Mouse (Mus musculus): ENCODE data around the gene Tenm2.
A peak's percentile ranks its signal among the peaks of the same experiment; 100 is the strongest.

The Tenm2 gene

DNA sequence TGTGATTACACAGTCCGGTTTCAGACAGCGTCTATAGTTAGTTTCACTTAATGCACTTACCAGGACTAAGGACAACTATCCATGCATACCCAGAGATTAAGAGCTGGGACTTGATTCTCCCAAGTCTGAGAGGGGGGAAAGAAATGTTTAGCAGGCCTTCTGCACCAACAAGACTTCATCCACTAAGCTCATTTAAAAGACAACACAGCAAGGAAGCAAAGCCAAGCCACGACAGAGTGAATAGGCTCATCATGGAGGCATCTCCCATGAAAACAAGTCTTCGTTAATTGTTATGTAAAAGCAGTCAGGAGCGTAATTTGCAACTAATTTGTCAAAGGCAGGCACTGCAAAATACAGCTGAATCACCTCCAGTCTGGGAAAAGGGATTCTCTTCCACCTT is 682.5 kb downstream of the Tenm2 start:
- DNase-seq, result no peak

DNA sequence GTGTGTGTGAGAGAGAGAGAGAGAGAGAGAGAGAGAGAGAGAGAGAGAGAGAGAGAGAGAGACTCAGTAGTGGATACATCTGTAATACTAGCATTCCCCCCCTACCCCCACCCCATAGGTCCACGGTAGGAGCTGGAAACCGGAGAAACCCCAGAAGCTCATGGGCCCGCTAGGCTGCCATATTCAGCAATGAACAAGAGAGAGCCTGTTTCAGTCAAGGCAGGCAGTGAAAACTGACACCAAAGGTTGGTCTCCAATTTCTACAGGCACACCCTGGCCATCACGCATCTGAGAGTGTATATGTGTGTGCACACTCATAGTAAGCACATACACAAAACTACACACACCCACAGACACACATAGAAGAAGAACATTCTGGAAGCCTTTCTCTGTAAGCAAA is 685.1 kb downstream of the Tenm2 start:
- no peak for DNase-seq

DNA sequence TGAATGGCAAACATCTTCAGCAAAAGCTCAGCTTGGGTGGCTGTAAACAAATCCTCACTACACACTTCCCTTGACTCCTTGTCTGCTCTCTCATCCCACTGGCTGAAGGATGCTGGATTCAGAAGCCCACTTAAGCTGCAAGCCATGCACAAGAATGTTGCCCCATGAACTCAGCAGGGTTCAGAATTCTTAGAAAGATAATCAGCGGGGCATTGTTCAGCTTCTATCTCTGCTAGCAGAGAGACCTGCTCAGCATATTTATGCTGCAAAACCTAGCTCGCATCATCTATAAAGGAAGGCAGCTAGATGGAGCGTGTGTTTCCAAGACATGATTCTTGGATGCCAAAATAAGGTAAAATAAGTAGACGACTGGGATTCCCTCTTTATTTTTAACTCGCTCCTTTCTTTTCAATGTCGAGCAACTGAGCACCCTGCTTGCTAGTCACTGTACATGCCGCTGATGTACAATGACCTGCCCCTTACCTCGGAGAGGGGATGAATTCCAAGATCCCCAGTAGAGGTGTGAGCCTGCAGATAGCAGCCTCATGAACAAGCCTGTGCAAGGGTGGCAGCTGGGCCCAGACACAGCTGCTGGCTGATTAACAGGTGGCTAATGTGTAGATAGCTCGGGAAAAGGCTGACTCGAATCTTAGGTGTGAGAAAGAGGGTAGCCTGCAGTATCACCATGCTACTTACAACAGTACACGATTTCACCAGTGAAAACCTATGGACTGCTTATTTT is 686.2 kb downstream of the Tenm2 start:
- no peak for DNase-seq

DNA sequence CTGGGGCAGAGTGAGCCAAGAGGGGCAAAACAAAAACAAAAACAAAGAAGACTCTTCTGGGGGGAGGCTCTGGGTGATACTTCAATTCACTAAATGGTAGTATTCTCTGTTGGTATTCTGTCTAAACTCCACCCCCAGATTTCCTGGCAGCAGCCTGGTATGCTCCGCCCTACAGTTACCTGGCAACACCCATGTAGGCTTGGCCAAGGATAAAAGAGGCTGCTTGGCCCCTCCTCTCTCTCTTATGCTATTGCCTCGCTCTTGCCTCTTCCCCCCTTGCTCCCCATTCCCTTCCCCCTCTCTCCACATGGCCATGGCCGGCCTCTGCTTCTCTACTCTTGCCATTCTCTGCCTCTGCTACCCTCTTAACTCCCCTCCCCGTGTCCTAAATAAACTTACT is 687.6 kb downstream of the Tenm2 start:
- DNase-seq, result no peak

- no peak for DNase-seq
These were observed 697.6 kb downstream of the Tenm2 start for GRCm38 (mm10) chr11:36538144-36538543.

DNA sequence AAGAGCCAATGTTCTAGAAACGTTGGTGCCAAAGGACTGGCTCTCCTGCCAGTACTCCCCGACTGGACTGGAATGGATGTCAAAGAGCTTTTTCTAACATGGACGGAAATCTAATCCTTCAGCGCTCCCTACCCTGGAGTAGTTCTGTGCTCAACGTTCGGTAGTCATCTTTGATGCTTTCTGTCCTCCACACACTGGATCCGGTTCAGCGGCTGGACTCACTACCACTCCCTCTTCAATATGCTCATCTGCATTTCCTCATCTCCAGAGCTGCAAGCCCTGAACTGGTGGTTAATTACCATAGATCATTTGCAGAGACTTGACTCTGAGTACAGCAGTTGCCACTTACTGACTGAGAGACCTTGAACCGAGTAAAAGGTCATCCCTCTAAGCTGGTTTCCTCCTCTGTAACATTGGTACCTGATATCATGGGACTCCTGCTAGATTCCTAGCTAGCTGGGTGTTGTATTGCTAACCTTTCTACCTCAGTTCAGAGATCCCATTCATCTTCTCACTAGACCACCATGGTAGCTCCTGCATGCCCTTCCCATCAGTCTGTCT is 698.1 kb downstream of the Tenm2 start:
- DNase-seq, result no peak

DNA sequence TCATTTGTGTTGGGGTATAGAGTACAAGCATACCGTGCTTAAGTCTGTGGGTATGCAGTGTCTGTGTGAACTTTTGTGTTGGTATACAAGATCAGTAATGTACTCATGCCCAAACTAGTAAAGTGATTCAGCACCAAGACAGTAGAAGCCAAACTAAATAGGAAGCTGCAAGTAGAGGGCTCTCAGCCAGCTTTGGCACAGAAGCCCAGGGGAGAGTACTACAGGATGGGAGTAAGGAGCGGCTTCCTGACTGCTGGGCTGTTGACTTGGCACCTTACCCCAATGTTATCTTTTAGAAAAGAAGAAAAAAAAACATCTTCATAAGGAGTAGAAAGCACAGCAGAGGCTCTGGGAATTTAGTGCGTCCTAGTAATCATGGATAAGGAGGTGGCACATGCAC is 700.2 kb downstream of the Tenm2 start:
- DNase-seq, result no peak

- DNase-seq, result no peak
These were observed 704.1 kb downstream of the Tenm2 start for GRCm38 (mm10) chr11:36531614-36532013.

- DNase-seq, result no peak
These were observed 708.3 kb downstream of the Tenm2 start for GRCm38 (mm10) chr11:36527509-36527908.

DNA sequence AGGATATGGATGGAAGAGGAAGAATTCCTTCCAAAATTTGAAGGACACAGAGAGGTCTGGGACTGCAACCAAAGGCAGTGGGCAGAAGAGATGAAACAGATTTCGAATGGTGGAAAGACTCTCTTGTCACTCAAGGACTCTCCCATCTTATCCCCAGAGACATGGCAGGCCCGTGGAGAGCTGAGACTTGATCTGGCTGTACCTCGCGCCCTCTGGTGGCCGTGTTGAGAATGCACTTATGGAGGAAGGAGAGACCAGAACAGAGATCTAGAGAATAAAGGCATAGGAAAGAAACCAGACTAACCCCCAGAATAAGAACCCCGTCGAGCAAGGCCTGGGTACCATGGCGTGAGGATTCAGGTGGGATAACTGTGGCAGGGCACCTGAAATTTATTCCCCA is 709.4 kb downstream of the Tenm2 start:
- DNase-seq, result peak; percentile 85

DNA sequence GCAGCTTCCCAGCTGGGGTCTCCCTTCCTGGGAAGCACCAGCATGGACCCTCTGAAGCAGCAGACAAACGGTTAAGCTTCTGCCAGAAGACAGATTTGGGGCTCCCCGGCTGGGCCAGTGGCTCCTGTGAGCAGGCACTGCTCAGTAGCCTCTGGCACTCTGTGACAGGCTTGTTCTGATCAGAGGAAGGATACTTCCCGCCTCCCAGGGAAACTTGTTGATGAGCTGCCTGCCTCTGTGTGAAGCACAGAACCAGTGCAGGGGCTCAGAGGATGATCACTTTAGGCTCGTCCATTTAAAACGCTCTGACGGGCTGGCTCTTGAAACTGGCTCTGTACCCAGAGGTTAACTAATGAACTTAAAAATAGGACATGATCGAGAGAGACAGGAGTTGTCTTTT is 723.3 kb downstream of the Tenm2 start:
- DNase-seq, result no peak

GRCm38 (mm10) chr11:36508312-36508711 is 727.5 kb downstream of the Tenm2 start:
- DNase-seq, result peak; percentile 19

GRCm38 (mm10) chr11:36494898-36495548 is 740.7 kb downstream of the Tenm2 start:
- DNase-seq, result peak; percentile 53

GRCm38 (mm10) chr11:36492274-36492673 is 743.5 kb downstream of the Tenm2 start:
- DNase-seq, result no peak

- no peak for DNase-seq
These were observed 745.7 kb downstream of the Tenm2 start for GRCm38 (mm10) chr11:36490085-36490484.

- no peak for DNase-seq
These were observed 747.1 kb downstream of the Tenm2 start for GRCm38 (mm10) chr11:36488666-36489065.

DNA sequence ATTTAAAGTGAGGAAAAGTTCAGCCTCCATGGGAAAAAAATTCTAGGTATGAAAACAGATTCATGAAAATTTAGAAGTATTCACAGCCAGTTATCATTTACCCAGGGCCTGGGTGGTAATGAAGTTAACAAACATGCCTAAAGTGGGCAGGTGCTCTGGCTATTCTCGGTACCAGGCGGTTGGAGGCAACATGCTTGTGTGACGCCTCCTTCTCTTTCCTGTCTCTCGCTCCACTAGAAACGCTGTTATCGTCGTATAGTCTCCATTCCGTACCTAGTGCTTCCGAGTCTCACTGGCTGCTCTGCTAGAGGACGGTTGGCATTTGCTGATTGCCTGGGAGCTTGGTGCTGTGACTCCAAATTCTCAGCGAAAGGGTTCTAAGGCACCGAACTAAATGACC is 749.7 kb downstream of the Tenm2 start:
- peak; percentile 32 for DNase-seq

- peak; percentile 40 for DNase-seq
These were observed 751.2 kb downstream of the Tenm2 start for GRCm38 (mm10) chr11:36484466-36485069.

DNA sequence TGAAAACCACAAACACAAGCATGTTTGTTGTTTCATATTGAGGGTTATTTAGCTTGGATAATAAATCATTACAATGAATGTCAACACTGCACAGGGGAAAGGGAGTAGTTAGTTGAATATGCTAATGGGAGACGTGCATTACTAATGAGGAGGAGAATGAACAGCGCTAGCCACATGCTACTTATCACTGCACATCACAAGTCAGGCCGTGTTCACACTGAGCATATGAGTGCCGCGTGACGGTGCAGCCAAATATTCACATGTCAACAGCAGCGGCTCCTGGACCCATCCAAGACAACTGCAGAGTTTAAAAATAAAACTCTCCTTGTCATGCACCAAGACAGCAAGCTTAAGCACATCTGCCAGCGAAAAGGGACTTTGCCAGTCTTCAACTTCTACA is 753.6 kb downstream of the Tenm2 start:
- DNase-seq, result no peak

- no peak for DNase-seq
These were observed 754.2 kb downstream of the Tenm2 start for GRCm38 (mm10) chr11:36481524-36481923.

DNA sequence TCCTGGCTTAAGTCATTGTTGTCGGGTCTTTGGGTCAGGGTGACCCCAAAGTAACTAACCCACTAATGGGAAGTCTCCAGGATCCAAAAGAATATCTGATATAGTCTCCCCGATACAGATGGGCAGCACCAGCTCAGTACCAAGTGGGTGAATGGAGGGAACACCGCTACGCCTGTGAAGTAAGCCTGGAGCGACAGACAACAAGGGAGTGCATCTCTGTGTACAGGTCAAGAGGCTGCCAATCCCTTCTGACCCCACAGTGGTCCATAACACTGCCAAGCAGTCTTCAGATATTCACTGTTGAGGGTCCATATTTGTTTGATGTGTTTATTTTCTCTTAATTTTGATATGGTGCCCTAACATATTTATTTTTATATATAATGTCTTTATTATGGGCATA is 754.7 kb downstream of the Tenm2 start:
- no peak for DNase-seq

DNA sequence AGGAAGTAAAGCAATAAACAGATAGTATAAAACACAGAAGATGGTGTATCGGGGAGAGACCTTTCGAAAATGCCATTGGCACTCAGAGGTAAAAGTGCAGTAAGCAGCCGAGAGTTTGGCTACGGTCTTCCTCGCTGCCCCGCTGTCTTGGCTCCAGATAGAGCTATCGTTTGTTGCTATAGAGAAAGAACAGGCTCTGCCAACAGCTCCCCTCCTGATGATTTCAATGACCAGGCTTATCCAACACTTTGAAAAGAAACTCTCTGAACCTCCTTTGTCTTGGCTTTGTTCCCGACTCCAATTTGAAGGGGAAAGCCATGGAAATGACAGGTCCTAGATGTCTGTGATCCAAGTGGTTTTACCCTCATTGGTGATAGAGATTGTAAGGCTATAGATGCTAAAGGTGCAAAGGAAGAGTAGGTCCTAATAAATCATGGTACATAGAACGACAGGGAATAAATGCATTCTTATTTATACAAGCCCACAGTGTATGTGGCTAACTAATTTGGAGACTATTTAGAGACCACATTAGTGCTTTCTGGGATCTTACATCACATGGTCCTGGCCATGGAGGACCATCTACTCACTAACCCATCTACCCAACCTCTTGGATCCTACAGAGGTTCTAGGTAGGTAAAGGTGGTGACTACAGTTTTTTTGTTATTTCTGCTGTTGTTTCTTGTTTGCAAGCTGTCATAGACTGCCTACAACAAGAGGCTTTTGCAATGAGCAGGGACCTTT is 765.8 kb downstream of the Tenm2 start:
- no peak for DNase-seq

GRCm38 (mm10) chr11:36458451-36458850 is 777.3 kb downstream of the Tenm2 start:
- DNase-seq, result peak; percentile 30

Data from right cerebral cortex, adult 18-20 months (tissue).